Mouse (Mus musculus) intestine, embryonic 14.5 days (tissue): Measurements from ENCODE around the gene Hyal6. TPM values are rescaled to one million over a fixed set of nuclear protein-coding genes. Genes with fewer than 3 reads are reported as not detected.

Source experiments
- ATAC-seq: fragments of 200-750 bp; cut with Nextera tagmentation; replicated peaks from 2 replicates; pipeline ENCODE4 v1.8.0; 2017; ENCODE audit warnings: low read depth, moderate number of reproducible peaks, moderate TSS enrichment, moderate library complexity; ENCODE audit not compliant: low FRiP score, low TSS enrichment
- DNase-seq: peaks from one replicate; pipeline ENCODE4 v3.0.0-alpha.2; 2018; ENCODE audit warnings: low spot score
- H3K27ac ChIP-seq: fragments of 300-500 bp; sonication (generic); 2 replicates; pipeline ENCODE4 v1.5.1; 2014; ENCODE audit warnings: low read depth, mild to moderate bottlenecking, control low read depth
- H3K27me3 ChIP-seq: fragments of 300-500 bp; sonication (generic); replicated peaks from 2 replicates; pipeline ENCODE4 v1.6.1; 2014; ENCODE audit warnings: low read length, control low read depth; ENCODE audit not compliant: control insufficient read depth, insufficient read depth
- H3K36me3 ChIP-seq: fragments of 300-500 bp; sonication (generic); 2 replicates; pipeline ENCODE4 v1.6.1; 2014; ENCODE audit warnings: low read length, control low read depth; ENCODE audit not compliant: control insufficient read depth, insufficient read depth
- H3K4me1 ChIP-seq: fragments of 300-500 bp; sonication (generic); replicated peaks from 2 replicates; pipeline ENCODE4 v1.6.1; 2014; ENCODE audit warnings: low read length, control low read depth, mixed read lengths; ENCODE audit not compliant: control insufficient read depth, insufficient read depth
- H3K4me2 ChIP-seq: fragments of 300-500 bp; sonication (generic); 2 replicates; pipeline ENCODE4 v1.6.1; 2014; ENCODE audit warnings: low read length
- H3K4me3 ChIP-seq: fragments of 300-500 bp; sonication (generic); 2 replicates; pipeline ENCODE4 v1.5.1; 2014; ENCODE audit warnings: low read depth, low read length, control low read depth, mixed read lengths
- H3K9ac ChIP-seq: fragments of 300-500 bp; sonication (generic); 2 replicates; pipeline ENCODE4 v1.6.1; 2014; ENCODE audit warnings: mild to moderate bottlenecking, low read length
- H3K9me3 ChIP-seq: fragments of 300-500 bp; sonication (generic); 2 replicates; pipeline ENCODE4 v1.6.1; 2016; ENCODE audit warnings: low read length, control low read depth; ENCODE audit not compliant: control insufficient read depth
- WGBS: fragments of 180-500 bp; shearing (Covaris S2); extraction: QIAGEN DNeasy Blood & Tissue Kit; methylation state at CpG from one replicate; pipeline ENCODE4 v1.1.7; 2014; 5-methylcytosine and 5-hydroxymethylcytosine counted together
- polyA plus RNA-seq: library from polyadenylated mRNA; unstranded; fragments of >200 nt; fragmentation: Nextera tagmentation; extraction: Ambion mirVana; gene quantifications from 2 replicates; pipeline ENCODE4 v1.2.1, GENCODE M21; 2014

Hyal6 gene
- 0.08 TPM in 1 of 2 replicates, not detected in the other for polyA plus RNA-seq

GRCm38 (mm10) chr6:24732945-24733344 is at the start of gene Hyal6:
Gene Hyal6, plus strand, starts transcription at chr6:24733245.
- ATAC-seq (no peak), DNase-seq (no peak)
- Histone ChIP-seq H3K4me2 (no peak within 1 kb of the TSS), H3K9me3 (no peaks in the 10 kb centered on the region), H3K36me3 (no peaks in the 10 kb centered on the region), H3K27ac (no peak within 1 kb of the TSS), H3K4me3 (no peak within 1 kb of the TSS), H3K9ac (no peak within 1 kb of the TSS), H3K27me3 (no peaks in the 10 kb centered on the region), H3K4me1 (no peaks in the 10 kb centered on the region)
- 88% methylated on average over 3 of the region's 3 CpGs for WGBS

GRCm38 (mm10) chr6:24687871-24688270 is 45.2 kb upstream of the Hyal6 start:
- H3K27me3 ChIP-seq: no peaks in the 10 kb centered on the region
- no peak overlapping the region for H3K9ac ChIP-seq
- ATAC-seq: no peak
- H3K9me3 ChIP-seq: no peaks in the 10 kb centered on the region
- H3K27ac ChIP-seq: no peak overlapping the region
- no peak overlapping the region for H3K4me3 ChIP-seq
- no peak overlapping the region for H3K4me2 ChIP-seq
- no peaks in the 10 kb centered on the region for H3K4me1 ChIP-seq
- WGBS: 57% methylated on average over 1 of the region's 1 CpGs
- no peaks in the 10 kb centered on the region for H3K36me3 ChIP-seq
- no peak for DNase-seq

DNA sequence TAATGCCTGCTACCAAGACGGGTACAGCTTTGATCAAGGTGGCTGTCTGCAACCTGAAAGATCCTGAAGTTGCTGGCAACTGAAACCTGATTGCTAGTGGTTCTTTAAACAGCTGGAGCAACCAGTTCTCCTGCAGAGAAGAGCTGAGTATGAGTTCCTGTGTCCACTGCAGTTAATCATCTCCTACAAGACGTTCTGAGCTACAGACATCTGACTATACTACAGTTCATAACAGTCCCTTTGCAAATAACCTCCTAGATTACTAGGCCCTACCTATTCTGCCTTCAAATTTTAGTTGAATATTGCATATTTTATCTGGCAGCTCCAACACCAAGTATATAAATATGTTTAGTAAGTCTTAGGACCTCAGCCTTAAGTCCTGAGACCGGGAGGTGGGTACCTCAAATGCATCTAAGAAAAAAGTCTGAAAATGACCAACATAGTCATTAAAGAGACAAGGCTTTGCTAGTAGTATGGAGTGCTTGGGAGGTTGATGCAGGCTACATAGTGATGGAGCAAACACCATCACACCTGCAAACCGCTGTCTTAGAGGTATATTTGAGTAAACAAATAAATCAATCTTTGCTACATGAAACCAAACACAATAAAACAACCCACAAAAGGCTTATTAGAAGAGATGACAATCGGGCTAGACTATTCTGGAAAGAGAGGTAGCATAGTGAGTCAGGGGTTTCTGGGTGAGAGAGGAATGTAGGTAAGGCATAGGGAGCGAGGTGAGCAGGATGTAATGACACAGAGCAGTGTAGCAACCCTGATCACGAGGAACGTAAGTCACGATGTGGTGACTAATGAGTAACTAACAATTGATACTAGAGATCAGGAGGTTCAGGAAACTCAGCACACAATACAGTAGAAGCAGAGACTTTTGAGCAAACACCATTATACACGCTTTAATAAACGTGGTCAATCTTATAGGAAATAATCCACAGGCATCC is 38.3 kb upstream of the Hyal6 start:
- no peaks in the 10 kb centered on the region for H3K9me3 ChIP-seq
- DNase-seq (no peak), ATAC-seq (peak; percentile 55; the same call in 1 of the 2 replicates)
- no peaks in the 10 kb centered on the region for H3K36me3 ChIP-seq
- H3K4me3 ChIP-seq: no peak overlapping the region
- WGBS: 66% methylated on average over 11 of the region's 11 CpGs
- no peak overlapping the region for H3K4me2 ChIP-seq
- no peak overlapping the region for H3K9ac ChIP-seq
- no peak overlapping the region for H3K27ac ChIP-seq
- H3K27me3 ChIP-seq: no peaks in the 10 kb centered on the region
- no peaks in the 10 kb centered on the region for H3K4me1 ChIP-seq

GRCm38 (mm10) chr6:24696117-24696516 is 36.9 kb upstream of the Hyal6 start:
- Histone ChIP-seq H3K4me2 (no peak overlapping the region), H3K4me1 (no peaks in the 10 kb centered on the region), H3K9ac (no peak overlapping the region), H3K36me3 (no peaks in the 10 kb centered on the region), H3K27me3 (no peaks in the 10 kb centered on the region), H3K9me3 (no peaks in the 10 kb centered on the region), H3K27ac (no peak overlapping the region), H3K4me3 (no peak overlapping the region)
- ATAC-seq (no peak), DNase-seq (no peak)
- 82% methylated on average over 4 of the region's 4 CpGs for WGBS

GRCm38 (mm10) chr6:24697216-24697615 is 35.8 kb upstream of the Hyal6 start:
- no peaks in the 10 kb centered on the region for H3K4me1 ChIP-seq
- H3K27me3 ChIP-seq: no peaks in the 10 kb centered on the region
- DNase-seq (no peak), ATAC-seq (no peak)
- no peak overlapping the region for H3K4me3 ChIP-seq
- H3K9me3 ChIP-seq: no peaks in the 10 kb centered on the region
- no peak overlapping the region for H3K4me2 ChIP-seq
- H3K36me3 ChIP-seq: no peaks in the 10 kb centered on the region
- no peak overlapping the region for H3K27ac ChIP-seq
- H3K9ac ChIP-seq: no peak overlapping the region
- WGBS: 86% methylated on average over 5 of the region's 5 CpGs

DNA sequence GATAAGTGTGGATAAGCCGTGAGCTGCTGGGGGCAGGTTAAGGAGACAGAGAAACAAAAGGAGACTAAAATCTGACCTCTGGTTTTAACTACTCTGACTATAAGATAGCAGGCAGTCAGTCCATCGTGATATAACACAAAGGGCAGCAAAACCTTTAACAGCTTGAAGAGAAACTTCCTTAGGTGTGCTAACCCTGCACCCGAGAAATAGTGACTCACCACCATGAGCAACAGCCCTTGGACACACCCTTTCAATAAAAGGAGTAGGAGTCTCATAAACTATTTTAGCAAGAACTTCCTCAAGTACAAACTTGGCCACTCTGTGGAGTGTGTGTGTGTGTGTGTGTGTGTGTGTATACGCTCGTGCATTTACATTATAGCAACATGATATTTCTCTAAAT is 26.0 kb upstream of the Hyal6 start:
- Histone ChIP-seq H3K9ac (no peak overlapping the region), H3K4me3 (no peak overlapping the region), H3K9me3 (no peaks in the 10 kb centered on the region), H3K27ac (peak overlapping the region; percentile 47; the same call in 1 of the 2 replicates), H3K36me3 (no peaks in the 10 kb centered on the region), H3K27me3 (no peaks in the 10 kb centered on the region), H3K4me2 (no peak overlapping the region), H3K4me1 (no peaks in the 10 kb centered on the region)
- WGBS: 64% methylated on average over 5 of the region's 5 CpGs
- peak; percentile 88 for ATAC-seq
- no peak for DNase-seq

DNA sequence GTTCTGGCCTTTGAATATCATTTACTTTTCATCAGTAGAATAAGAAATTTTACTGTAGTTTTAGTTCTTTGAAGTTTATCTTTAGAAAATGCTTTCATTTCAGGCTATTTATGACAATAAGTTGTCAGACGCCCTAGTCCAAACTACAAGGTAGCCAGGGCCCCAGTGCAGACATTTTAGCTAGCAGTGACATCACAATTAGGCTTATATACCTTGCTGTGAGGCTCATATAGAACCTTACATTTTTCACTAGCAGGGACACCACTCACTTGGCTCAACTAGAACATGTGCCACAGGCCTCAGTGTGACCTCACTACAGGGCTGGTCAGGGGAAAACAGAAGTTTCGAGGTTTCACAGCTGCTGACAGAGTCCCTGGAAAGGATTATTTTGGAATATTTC is 25.5 kb upstream of the Hyal6 start:
- Histone ChIP-seq H3K27me3 (no peaks in the 10 kb centered on the region), H3K9ac (no peak overlapping the region), H3K9me3 (no peaks in the 10 kb centered on the region), H3K4me1 (no peaks in the 10 kb centered on the region), H3K4me2 (no peak overlapping the region), H3K27ac (no peak overlapping the region), H3K4me3 (no peak overlapping the region), H3K36me3 (no peaks in the 10 kb centered on the region)
- WGBS: 67% methylated on average over 2 of the region's 2 CpGs
- peak; percentile 53; the same call in 1 of the 2 replicates for ATAC-seq
- DNase-seq: no peak

DNA sequence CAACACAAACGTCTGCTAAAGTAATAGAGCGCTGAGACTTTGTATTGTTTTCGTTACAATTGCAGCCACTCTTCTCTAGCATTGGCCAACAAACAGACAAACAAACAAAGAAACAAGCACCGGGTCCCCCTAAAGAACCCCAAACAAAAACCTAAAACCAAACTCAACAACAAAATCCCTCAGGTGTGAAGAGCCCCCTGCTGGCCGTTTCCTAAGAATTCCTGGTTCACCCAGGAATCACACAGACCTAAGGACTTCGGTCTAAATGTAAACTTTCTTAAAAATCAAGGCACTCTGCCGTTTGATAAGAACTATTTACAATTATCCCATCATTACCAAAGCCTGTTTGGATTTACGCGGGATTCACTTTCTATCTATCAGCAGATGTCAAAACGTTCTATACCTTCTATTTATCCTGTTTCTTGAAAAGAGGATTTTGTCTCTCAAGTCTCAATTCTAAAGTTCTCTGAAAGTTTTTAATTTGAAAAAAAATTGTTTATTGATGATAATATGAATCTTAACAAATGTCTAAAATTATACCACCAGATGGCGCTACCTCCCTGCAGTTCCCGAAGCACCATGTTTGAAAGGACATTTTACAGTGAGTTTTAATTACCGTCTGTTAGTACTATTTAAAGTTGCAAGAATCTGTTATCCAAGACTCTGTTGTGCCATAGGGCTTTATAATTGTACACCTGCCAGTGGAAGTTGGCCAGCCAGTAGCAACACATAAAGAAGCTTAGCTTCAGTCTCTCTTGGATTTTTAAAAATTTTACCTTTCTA is 11.5 kb upstream of the Hyal6 start:
- no peak overlapping the region for H3K4me3 ChIP-seq
- no peaks in the 10 kb centered on the region for H3K27me3 ChIP-seq
- H3K4me2 ChIP-seq: no peak overlapping the region; the same call in 1 of the 2 replicates
- H3K9me3 ChIP-seq: no peaks in the 10 kb centered on the region
- WGBS: 27% methylated on average over 13 of the region's 13 CpGs
- no peaks in the 10 kb centered on the region for H3K4me1 ChIP-seq
- DNase-seq (no peak), ATAC-seq (no peak)
- H3K36me3 ChIP-seq: no peaks in the 10 kb centered on the region
- no peak overlapping the region for H3K27ac ChIP-seq
- no peak overlapping the region for H3K9ac ChIP-seq
